In the genomic region with DNA sequence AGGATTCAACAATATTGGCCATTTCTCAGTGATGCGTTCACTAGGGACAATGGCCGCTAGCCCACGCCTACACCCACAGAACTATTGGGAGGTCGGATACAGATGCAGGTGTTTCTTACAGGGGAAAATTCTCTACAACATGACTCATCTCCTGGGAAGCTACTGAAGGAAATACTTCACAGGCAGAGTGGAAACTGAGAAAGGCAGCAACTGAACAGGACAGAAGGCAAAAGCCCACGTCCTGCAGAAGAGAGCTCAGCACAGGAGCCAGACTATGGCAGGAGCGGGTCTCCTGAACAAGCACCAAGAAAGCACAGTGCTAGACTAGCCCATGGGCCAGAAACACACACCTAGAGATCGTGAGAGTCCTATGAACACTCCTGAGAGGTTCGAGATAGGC, we compare ENCODE assay signal across 20 mouse cellular contexts.
"Had no signal": no experiment of that assay in that cellular context is flagged by ENCODE, and none has a peak within 500 bp of the region (broad histone marks: within the 10 kb centered on the region; RNA-seq: fewer than 3 reads in every experiment).

No protein-coding gene starts in this region.

- H3K4me3 ChIP-seq: limb, embryonic 10.5 days; limb, embryonic 13.5 days; liver, embryonic 12.5 days; liver, embryonic 15.5 days; lung, embryonic 15.5 days had no signal

- H3K27ac ChIP-seq: limb, embryonic 10.5 days; limb, embryonic 13.5 days; liver, embryonic 12.5 days; liver, embryonic 15.5 days; lung, embryonic 15.5 days; stomach, postnatal 0 days had no signal

- DNase-seq: kidney, adult 9 months; kidney, postnatal 14 days; kidney, postnatal 4 days; layer of hippocampus, adult 9-11 months; liver; lung, adult 18-20 months; lung, postnatal 10 days; lung, postnatal 36 days; midbrain, embryonic 14.5 days; right cerebral cortex, postnatal 14 days; right cerebral cortex, postnatal 4 days; thymus, adult 2 months; thymus, postnatal 14 days; thymus, postnatal 4 days had no signal
